Mouse (Mus musculus): ENCODE data around the gene Tmem88. TPM values are rescaled to one million over a fixed set of nuclear protein-coding genes. Genes with fewer than 3 reads are reported as not detected.
A peak's percentile ranks its signal among the peaks of the same experiment; 100 is the strongest.
"Not testable (repeated sequence)": the region's sequence is repeated elsewhere in the genome, so short reads cannot be mapped to it uniquely, and the experiment has no call there.

Tmem88 gene
- total RNA-seq, 1 experiment: 23.9 TPM

- H3K27ac ChIP-seq (ENCODE audit: insufficient read depth, low read depth, low read length, poor library complexity, severe bottlenecking): peak overlapping the region; percentile 89
- DNase-seq (ENCODE audit: low read depth, low spot score): peak; percentile 99
- peaks cover 0 to 5% of the 10 kb centered on the region in 2 experiments; a peak in 1 of 4 replicates for H3K4me1 ChIP-seq (ENCODE audit: control insufficient read depth in 2 of 2, insufficient read depth in 2 of 2, low read length in 2 of 2, poor library complexity in 1 of 2)
- H3K9me3 ChIP-seq (ENCODE audit: control insufficient read depth, insufficient read depth, low read depth, low read length): no peaks in the 10 kb centered on the region
- H3K4me3 ChIP-seq (ENCODE audit: insufficient read depth in 1 of 2, low read depth in 1 of 2, low read length in 2 of 2, poor library complexity in 1 of 2, severe bottlenecking in 1 of 2): peak overlapping the region; percentile 80 to 91
- in situ Hi-C loops (cut with MboI; ENCODE audit: low sequenced_read_pairs in 2 of 2, unreplicated experiment in 2 of 2): no loop called here
- peaks cover 8% of the 10 kb centered on the region; the same call in 1 of the 2 replicates for H3K36me3 ChIP-seq (ENCODE audit: control insufficient read depth, insufficient read depth, low read length, poor library complexity, severe bottlenecking)
- TF ChIP-seq MAFK (IDR thresholded peaks at IDR 0.05; ENCODE audit: insufficient read depth, low read depth, low read length) (no peak), HCFC1 (IDR thresholded peaks at IDR 0.05; ENCODE audit: borderline replicate concordance, insufficient read depth, low read length) (peak; percentile 99), ZC3H11A (IDR thresholded peaks at IDR 0.05; ENCODE audit: borderline replicate concordance, low read depth, low read length) (no peak), CHD2 (IDR thresholded peaks at IDR 0.05; ENCODE audit: low read depth, low read length) (peak; percentile 99), ZNF384 (IDR thresholded peaks at IDR 0.05; ENCODE audit: low read depth, low read length) (no peak)
- H3K9ac ChIP-seq (ENCODE audit: insufficient read depth, low read depth, low read length, poor library complexity, severe bottlenecking): peak overlapping the region; percentile 97
Observed at GRCm38 (mm10) chr11:69395634-69396373, 2.2 kb downstream of the Tmem88 start.

- Histone ChIP-seq H3K27ac (ENCODE audit: insufficient read depth, low read depth, low read length, poor library complexity, severe bottlenecking) (peak within 1 kb of the TSS; percentile 89), H3K9ac (ENCODE audit: insufficient read depth, low read depth, low read length, poor library complexity, severe bottlenecking) (peak within 1 kb of the TSS; percentile 97), H3K4me3 (ENCODE audit: insufficient read depth in 1 of 2, low read depth in 1 of 2, low read length in 2 of 2, poor library complexity in 1 of 2, severe bottlenecking in 1 of 2) (peak within 1 kb of the TSS; percentile 80 to 91)
- in situ Hi-C loops (cut with MboI; ENCODE audit: low sequenced_read_pairs in 2 of 2, unreplicated experiment in 2 of 2); DNase-seq (ENCODE audit: low read depth, low spot score); H3K9me3 ChIP-seq (ENCODE audit: control insufficient read depth, insufficient read depth, low read depth, low read length); H3K36me3 ChIP-seq (ENCODE audit: control insufficient read depth, insufficient read depth, low read length, poor library complexity, severe bottlenecking); H3K4me1 ChIP-seq (ENCODE audit: control insufficient read depth in 2 of 2, insufficient read depth in 2 of 2, low read length in 2 of 2, poor library complexity in 1 of 2): not testable (repeated sequence)
Observed at GRCm38 (mm10) chr11:69395235-69395633, 2.8 kb downstream of the Tmem88 start, which contains the start of the genes Naa38 and Cyb5d1. Gene Naa38 (plus strand): TSS chr11:69395487. Gene Cyb5d1 (minus strand): TSS chr11:69395631.

GRCm38 (mm10) chr11:69394591-69395167, 3.4 kb downstream of the Tmem88 start:
- H3K4me1 ChIP-seq (ENCODE audit: control insufficient read depth in 2 of 2, insufficient read depth in 2 of 2, low read length in 2 of 2, poor library complexity in 1 of 2); H3K36me3 ChIP-seq (ENCODE audit: control insufficient read depth, insufficient read depth, low read length, poor library complexity, severe bottlenecking); H3K27ac ChIP-seq (ENCODE audit: insufficient read depth, low read depth, low read length, poor library complexity, severe bottlenecking); DNase-seq (ENCODE audit: low read depth, low spot score); in situ Hi-C loops (cut with MboI; ENCODE audit: low sequenced_read_pairs in 2 of 2, unreplicated experiment in 2 of 2); H3K9me3 ChIP-seq (ENCODE audit: control insufficient read depth, insufficient read depth, low read depth, low read length): not testable (repeated sequence)
- Histone ChIP-seq H3K4me3 (ENCODE audit: insufficient read depth in 1 of 2, low read depth in 1 of 2, low read length in 2 of 2, poor library complexity in 1 of 2, severe bottlenecking in 1 of 2) (peak overlapping the region; percentile 80 to 91), H3K9ac (ENCODE audit: insufficient read depth, low read depth, low read length, poor library complexity, severe bottlenecking) (peak overlapping the region; percentile 93)

- Histone ChIP-seq H3K4me1 (ENCODE audit: control insufficient read depth in 2 of 2, insufficient read depth in 2 of 2, low read length in 2 of 2, poor library complexity in 1 of 2) (peaks cover 0 to 3% of the 10 kb centered on the region in 2 experiments; a peak in 2 of 4 replicates), H3K27ac (ENCODE audit: insufficient read depth, low read depth, low read length, poor library complexity, severe bottlenecking) (no peak overlapping the region), H3K4me3 (ENCODE audit: insufficient read depth in 1 of 2, low read depth in 1 of 2, low read length in 2 of 2, poor library complexity in 1 of 2, severe bottlenecking in 1 of 2) (peak overlapping the region in 1 of 2 experiments; percentile 30; a peak in 1 of 4 replicates), H3K9ac (ENCODE audit: insufficient read depth, low read depth, low read length, poor library complexity, severe bottlenecking) (no peak overlapping the region), H3K9me3 (ENCODE audit: control insufficient read depth, insufficient read depth, low read depth, low read length) (no peaks in the 10 kb centered on the region), H3K36me3 (ENCODE audit: control insufficient read depth, insufficient read depth, low read length, poor library complexity, severe bottlenecking) (no peaks in the 10 kb centered on the region)
- in situ Hi-C loops (cut with MboI; ENCODE audit: low sequenced_read_pairs in 2 of 2, unreplicated experiment in 2 of 2): no loop called here
- no peak for DNase-seq (ENCODE audit: low read depth, low spot score)
- TF ChIP-seq ZNF384 (IDR thresholded peaks at IDR 0.05; ENCODE audit: low read depth, low read length) (peak; percentile 99), CHD2 (IDR thresholded peaks at IDR 0.05; ENCODE audit: low read depth, low read length) (no peak), MAFK (IDR thresholded peaks at IDR 0.05; ENCODE audit: insufficient read depth, low read depth, low read length) (no peak), ZC3H11A (IDR thresholded peaks at IDR 0.05; ENCODE audit: borderline replicate concordance, low read depth, low read length) (peak; percentile 57)
Observed at GRCm38 (mm10) chr11:69390400-69391034, 7.5 kb downstream of the Tmem88 start.
